Mouse (Mus musculus) adrenal gland, adult 2 months (tissue): ENCODE data around the gene Baz1b. TPM values are rescaled to one million over a fixed set of nuclear protein-coding genes. Genes with fewer than 3 reads are reported as not detected.
A peak's percentile ranks its signal among the peaks of the same experiment; 100 is the strongest.

Experiments used
- DNase-seq: peaks from one replicate; pipeline ENCODE4 v3.0.0; 2021
- long read RNA-seq: library from polyadenylated mRNA; stranded (forward); transcript quantifications from one replicate; pipeline ENCODE4 v2.0.0, GENCODE M21; 2021
- polyA plus RNA-seq: library from polyadenylated mRNA; depleted of rRNA; stranded (reverse); fragments of >200 nt; gene quantifications from 2 replicates; pipeline ENCODE4 v1.2.3, GENCODE M21; 2012; rRNA removed
- total RNA-seq, 2 experiments: library from RNA; stranded (reverse); gene quantifications; 2 replicates each; pipeline ENCODE4 v1.2.3; 2021

Gene Baz1b
- total RNA-seq (10 to 100 TPM; 70.8 to 78.3 TPM), polyA plus RNA-seq (26.8 and 30.8 TPM in 2 replicates)
- long read RNA-seq, full-length matches to known transcripts = 2 of 11 reads
- long read RNA-seq, partial matches to known transcripts = 5 of 11 reads
- long read RNA-seq, other reads (novel, unspliced or antisense) = 4 of 11 reads

DNA sequence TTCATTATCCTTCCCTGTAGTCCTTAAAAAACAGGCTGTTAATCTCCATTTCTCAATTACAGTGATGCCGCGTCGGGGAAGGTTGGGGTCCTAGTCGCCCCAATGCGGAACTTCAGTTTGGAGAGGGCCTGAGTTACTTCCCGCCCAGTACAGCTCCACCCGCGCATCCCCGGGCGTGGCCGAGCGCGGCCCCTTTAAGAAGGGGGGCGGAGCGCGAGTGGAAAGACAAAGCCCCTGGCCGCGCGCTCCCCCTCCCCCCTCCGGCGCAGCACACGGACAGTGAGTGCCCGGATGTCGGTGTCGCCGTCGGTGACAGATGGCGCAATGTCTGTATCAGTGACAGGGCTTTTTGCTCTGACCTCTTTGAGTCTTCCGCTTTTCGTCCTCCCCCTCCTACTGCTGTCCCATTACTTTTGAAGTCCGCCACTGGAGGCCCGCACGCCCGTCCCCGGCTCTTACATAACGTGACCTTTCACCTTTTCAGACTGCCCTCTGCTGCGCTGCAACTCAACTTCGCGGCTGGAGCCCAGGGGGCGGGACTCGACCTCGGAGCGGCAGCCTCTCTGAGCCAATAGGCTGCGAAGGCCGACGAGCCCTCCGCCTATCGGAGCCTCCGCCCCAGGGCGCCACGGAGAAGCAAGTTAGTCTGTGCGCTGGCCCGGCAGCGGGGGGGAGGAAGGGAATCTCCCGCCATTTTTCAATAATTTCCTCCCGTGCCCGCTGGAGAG lies at the start of gene Baz1b:
Gene Baz1b (plus strand): TSS at position 644 of the 728 bp plus-strand sequence.
- peak; percentile 99 for DNase-seq

GRCm38 (mm10) chr5:135139881-135140280 lies 47.2 kb upstream of the Baz1b start:
- DNase-seq = no peak

- no peak for DNase-seq
These were observed 42.6 kb upstream of the Baz1b start for GRCm38 (mm10) chr5:135144469-135144868.

GRCm38 (mm10) chr5:135145532-135145931 lies 41.5 kb upstream of the Baz1b start:
- no peak for DNase-seq

GRCm38 (mm10) chr5:135145955-135146354 lies 41.1 kb upstream of the Baz1b start:
- no peak for DNase-seq

DNA sequence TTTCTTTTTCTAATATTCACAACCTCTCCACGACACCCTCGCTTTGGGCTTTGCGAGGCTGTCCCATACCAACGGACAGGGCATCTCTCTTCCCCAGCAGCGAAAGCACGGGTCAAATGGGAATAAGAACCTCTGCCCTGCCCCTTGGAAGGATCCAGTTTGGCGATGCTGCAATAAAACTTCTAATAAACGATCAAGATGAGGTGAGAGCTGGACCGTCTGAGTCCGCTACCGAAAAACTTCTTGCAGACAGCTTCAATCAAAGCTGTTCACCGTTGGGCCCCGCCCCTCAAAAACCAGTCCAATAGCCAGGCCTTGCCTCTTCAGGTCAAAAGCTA lies 38.4 kb upstream of the Baz1b start:
- DNase-seq = no peak

- DNase-seq = peak; percentile 100
These were observed 37.8 kb upstream of the Baz1b start, which contains the start of gene Tbl2 for GRCm38 (mm10) chr5:135149053-135149819. Gene Tbl2, plus strand, starts transcription at chr5:135149657.

GRCm38 (mm10) chr5:135149820-135150178 lies 37.3 kb upstream of the Baz1b start:
- DNase-seq = no peak

DNA sequence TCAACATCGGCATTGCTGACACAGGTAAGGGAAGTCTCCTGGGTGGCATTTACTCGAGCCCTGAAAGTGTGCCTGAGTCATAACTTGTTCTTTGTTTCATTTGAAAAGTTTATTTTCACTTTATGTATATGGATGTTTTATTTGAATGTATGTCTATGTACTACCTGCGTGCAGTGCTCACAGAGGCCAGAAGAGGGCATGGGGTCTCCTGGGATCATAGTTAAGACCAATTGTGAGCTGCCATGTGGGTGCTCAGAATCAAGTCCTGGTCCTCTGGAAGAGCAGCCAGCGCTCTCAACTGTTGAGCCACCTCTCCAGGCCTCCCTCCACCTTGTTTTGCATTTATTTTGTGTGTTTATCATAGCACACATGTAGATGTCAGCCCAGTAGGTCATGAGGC lies 30.6 kb upstream of the Baz1b start:
- no peak for DNase-seq

DNA sequence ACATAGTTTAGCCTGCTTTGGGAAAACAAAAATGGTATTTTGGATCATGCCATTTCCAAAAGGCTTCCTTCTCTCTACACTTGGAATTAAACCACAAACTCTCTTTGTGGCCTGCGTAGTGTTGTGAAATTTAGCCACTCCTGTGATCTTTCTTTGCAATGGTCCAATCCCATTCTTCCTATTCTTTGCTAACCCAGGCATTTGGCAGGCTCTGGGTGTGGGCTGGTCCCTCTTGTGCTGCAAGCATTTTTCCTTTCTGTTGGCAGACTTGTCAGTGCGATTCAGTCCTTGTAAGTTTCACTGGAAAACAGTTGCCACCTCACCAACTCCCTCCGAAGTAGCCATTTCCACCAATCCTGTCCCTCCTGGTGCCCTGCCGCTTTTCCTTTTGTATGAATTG lies 25.8 kb upstream of the Baz1b start:
- DNase-seq = peak; percentile 72

DNA sequence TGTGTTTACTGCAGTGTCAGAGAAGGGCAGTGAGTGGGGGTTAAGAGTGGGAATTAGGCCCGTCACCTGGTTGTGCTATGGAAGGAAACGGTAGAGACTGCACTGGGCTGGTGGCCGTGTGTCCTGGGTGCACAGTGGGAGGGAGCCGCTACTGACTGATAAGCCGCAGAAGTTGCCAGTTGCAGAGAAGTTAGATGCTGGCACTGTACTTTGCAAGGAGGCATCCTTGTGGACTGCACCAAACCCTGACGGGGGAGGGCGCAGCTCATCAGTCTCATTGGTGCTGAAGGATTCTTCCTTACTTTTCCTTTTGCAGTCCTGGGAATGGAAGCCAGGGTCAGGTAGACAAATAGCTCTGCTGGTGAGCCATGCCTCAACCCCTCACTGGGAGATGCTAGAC lies 25.4 kb upstream of the Baz1b start:
- no peak for DNase-seq

DNA sequence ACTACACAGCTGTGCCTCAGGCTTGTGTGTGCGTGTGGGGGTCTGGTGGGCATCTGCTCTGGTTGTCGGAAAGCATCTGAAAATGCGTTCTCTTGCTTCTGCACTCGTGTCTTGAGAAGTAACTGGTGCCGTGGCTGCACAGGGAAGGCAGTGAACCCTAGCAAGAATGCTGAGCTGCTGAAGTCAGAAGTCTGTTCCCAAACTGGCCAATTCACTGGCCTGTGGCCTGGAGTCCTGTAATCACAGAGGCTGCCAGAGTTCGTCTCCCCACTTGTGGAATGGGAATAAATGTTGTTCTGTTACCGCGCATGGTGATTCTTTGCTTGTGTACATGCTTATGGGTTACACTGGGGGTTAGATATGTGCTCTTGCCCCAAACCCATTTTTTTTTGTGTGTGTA lies 24.7 kb upstream of the Baz1b start:
- DNase-seq = no peak

DNA sequence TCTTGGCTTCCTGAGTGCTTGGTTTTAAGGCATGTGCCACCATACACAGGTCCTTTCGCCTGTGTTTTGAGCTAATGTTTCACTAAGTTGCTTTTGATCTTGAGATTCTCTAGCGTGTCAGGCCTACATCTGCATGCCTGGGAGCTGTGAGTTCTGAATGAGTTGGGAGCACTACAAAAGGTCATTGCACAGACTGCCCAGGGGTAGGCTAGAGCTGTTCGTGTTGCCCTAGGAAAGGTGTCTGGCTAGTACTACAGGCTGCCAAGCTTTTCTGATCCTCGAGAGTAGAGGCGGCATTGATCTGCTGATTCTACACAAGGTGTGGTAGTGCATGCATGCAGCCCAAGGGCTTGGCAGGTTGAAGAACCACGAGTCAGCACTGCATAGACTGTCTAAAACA lies 24.2 kb upstream of the Baz1b start:
- no peak for DNase-seq

DNA sequence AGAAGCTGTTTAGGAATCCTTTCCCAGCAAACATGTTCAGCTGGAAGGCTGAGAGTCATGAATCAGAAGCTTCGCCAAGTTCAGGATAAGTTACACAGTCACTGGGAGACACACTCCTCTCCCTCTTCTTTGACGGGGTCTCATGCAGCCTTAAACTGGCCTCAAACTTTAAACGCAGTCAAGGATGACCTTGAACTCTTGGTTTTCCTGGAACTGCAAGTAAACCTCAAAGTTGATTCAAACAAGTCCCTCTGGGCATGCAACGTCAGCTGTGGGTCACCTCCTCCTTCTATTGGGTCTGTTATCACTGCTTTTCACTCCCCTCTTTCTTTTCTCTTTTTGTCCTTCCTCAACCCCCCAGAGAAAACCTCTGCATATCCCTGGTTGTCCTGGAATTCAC lies 20.2 kb upstream of the Baz1b start:
- no peak for DNase-seq

GRCm38 (mm10) chr5:135167469-135167868 lies 19.6 kb upstream of the Baz1b start:
- DNase-seq = no peak

DNA sequence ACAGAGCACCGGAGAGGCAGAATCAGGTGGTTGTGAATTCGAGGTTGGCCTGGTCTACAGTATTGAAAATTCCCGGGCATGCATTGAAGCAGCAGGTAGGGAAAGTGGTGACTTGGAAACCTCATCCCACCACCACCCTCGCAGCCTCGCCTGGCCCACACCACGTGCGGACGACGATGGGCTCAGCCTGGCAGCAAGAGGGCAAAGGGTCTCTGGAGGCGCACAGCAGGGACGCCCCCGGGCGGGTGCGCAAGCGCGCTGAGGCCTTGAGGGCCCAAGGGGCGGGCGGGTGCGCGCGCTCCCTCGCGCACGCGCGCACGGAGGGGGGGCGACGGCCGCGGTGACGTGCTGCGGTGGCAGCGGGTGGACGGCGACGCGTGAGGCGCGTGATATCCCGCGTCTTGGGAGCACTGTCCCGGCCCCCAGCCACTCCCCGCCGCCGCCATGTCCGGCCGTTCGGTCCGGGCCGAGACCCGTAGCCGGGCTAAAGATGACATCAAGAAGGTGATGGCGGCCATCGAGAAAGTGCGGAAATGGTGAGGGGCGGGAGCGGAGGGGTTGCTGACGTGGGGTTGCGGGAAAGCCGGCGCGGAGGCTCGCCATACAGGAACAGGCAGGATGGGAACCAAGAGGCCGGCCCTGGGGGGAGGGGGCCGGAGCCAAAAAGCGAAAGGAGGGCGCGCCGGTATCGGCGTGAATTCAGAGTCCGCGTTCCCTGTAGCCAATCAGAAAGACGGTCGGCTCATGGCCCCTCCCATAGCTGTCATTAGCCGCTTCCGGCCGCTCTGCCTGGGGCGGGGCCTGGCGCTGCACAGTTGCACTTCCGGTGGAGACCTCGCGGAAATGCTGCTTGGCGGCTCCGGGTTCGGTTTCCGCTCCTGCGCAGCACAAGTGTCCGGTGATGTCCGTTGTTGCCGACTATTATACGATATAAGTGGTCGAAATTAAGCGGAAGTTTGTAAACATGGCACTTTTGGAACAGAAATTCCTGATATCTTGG lies 18.7 kb upstream of the Baz1b start, which contains the start of gene Bcl7b:
Gene Bcl7b (plus strand): TSS at position 221 of the 1,000 bp plus-strand sequence.
- DNase-seq = peak; percentile 98

- DNase-seq = no peak
These were observed 17.6 kb upstream of the Baz1b start for GRCm38 (mm10) chr5:135169479-135169878.

- DNase-seq = no peak
These were observed 15.3 kb upstream of the Baz1b start for GRCm38 (mm10) chr5:135171688-135172220.

DNA sequence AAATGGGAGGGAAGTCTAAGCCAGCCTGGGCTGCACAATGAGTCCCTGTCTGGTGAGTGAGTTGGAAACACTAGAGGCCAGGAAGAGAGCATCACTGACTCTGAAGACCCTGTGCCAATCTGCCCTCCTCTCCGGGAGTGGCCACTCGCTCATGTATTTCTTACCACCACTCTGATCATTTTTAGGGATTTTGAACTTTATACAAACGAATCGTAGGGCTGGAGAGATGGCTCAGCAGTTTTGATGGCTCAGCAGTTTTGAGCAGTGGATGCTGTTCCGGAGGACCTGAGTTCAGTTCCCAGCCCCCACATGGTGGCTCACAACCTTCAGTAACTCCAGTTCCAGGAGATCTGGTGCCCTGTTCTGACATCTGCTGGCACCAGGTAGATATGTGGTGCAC lies 14.1 kb upstream of the Baz1b start:
- DNase-seq = no peak

DNA sequence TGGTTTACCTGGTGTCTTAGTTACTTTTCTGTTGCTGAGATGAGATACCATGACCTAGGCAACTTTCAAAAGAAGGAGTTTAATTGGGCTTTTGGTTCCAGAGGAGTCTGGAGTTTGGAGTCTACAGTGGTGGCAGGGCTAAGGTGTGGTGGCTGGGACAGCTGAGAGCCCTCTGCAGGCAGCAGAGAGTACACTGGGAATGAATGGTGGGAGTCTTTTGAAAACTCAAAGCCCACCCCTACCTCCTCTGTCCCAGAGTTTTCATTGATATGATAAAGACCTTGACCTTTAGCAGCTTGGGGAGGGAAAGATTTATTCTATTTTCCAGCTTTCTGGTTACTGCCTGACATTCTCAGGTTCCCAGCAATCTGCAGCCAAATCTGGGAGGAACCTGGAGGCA lies 12.0 kb upstream of the Baz1b start:
- no peak for DNase-seq

DNA sequence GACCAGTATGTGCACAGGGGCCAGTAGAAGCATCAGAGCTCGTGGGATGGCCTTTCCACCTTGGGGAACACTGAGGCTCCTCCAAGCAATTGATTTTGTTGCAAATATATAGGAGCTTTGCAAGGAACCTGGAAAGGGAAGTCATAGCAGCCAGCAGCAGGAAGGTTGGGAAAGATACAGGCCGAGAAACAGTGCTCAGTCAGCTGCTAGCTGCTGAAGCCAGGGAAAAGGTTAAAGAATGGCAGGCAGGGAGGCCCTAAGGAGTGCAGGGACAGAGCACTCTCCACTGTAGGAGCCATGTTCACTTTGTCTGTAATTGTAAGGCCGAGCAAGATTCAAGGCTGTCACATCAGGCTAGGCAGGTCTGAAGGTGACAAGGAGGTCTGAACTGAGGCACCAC lies 8.5 kb upstream of the Baz1b start:
- DNase-seq = no peak

- DNase-seq = no peak
These were observed 8.1 kb upstream of the Baz1b start for GRCm38 (mm10) chr5:135178996-135179395.
